Mouse (Mus musculus) testis, adult 2 months (tissue): ENCODE data around the gene Snd1.

Experiments used
- CTCF ChIP-seq: fragments of 200-500 bp; IDR thresholded peaks from 2 replicates; pipeline ENCODE4 v1.5.1; 2012; ENCODE audit warnings: low read depth, mild to moderate bottlenecking, inconsistent platforms, low read length, moderate library complexity; ENCODE audit not compliant: control insufficient read depth, insufficient read depth, insufficient replicate concordance
- POLR2A ChIP-seq: fragments of 200-500 bp; IDR thresholded peaks from 2 replicates; pipeline ENCODE4 v1.6.1; 2012; ENCODE audit warnings: low read depth, mild to moderate bottlenecking, inconsistent platforms, low read length, moderate library complexity; ENCODE audit not compliant: control insufficient read depth

DNA sequence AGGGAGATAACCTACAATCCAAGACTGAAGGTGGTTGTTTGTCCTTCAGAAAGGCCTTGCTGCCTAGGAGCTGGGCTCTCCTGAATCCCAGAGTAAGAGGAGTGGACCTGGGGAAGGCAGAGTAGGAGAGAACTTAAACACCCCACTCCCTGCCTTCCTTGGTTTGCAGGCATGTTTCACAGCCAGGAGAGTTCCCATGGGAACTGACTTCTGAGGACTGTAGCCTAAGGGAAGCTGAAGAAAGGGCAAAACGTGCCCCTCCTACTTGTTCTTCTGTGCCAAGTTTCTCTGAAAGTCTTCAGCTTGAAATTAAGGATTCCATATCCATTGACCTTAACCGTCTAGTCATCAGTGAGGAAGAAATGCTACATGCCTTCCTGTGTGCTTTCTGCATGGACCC lies 168.0 kb downstream of the Snd1 start:
- TF ChIP-seq POLR2A (no peak), CTCF (no peak)
